Mouse (Mus musculus): ENCODE measurements around the gene Litaf.

Litaf gene

GRCm38 (mm10) chr16:11066029-11066832, at the start of gene Litaf:
Litaf (minus strand) TSS chr16:11066157.
- DNase-seq (ENCODE audit: low spot score in 2 of 2) = peak; percentile 87 to 96

GRCm38 (mm10) chr16:11109198-11109740, 43.3 kb upstream of the Litaf start:
- DNase-seq (ENCODE audit: low spot score in 2 of 2) = no peak

- no peak for DNase-seq (ENCODE audit: low spot score in 2 of 2)
Measured at GRCm38 (mm10) chr16:11104905-11105304, 38.9 kb upstream of the Litaf start.

- DNase-seq (ENCODE audit: low spot score in 2 of 2) = no peak
Measured at GRCm38 (mm10) chr16:11097301-11097700, 31.3 kb upstream of the Litaf start.

- DNase-seq (ENCODE audit: low spot score in 2 of 2) = no peak
Measured at GRCm38 (mm10) chr16:11093717-11094386, 27.9 kb upstream of the Litaf start.

GRCm38 (mm10) chr16:11092523-11092922, 26.6 kb upstream of the Litaf start:
- DNase-seq (ENCODE audit: low spot score in 2 of 2) = no peak

GRCm38 (mm10) chr16:11092061-11092460, 26.1 kb upstream of the Litaf start:
- no peak for DNase-seq (ENCODE audit: low spot score in 2 of 2)

GRCm38 (mm10) chr16:11090836-11091570, 25.0 kb upstream of the Litaf start:
- DNase-seq (ENCODE audit: low spot score in 2 of 2) = no peak

GRCm38 (mm10) chr16:11086856-11087588, 21.1 kb upstream of the Litaf start:
- no peak for DNase-seq (ENCODE audit: low spot score in 2 of 2)

GRCm38 (mm10) chr16:11086299-11086698, 20.3 kb upstream of the Litaf start:
- no peak for DNase-seq (ENCODE audit: low spot score in 2 of 2)

- DNase-seq (ENCODE audit: low spot score in 2 of 2) = no peak
Measured at GRCm38 (mm10) chr16:11084181-11084580, 18.2 kb upstream of the Litaf start.

GRCm38 (mm10) chr16:11078216-11078869, 12.4 kb upstream of the Litaf start:
- DNase-seq (ENCODE audit: low spot score in 2 of 2) = no peak

- no peak for DNase-seq (ENCODE audit: low spot score in 2 of 2)
Measured at GRCm38 (mm10) chr16:11077601-11078201, 11.7 kb upstream of the Litaf start.

- no peak for DNase-seq (ENCODE audit: low spot score in 2 of 2)
Measured at GRCm38 (mm10) chr16:11073060-11073459, 7.1 kb upstream of the Litaf start.

GRCm38 (mm10) chr16:11072454-11072853, 6.5 kb upstream of the Litaf start:
- no peak for DNase-seq (ENCODE audit: low spot score in 2 of 2)

GRCm38 (mm10) chr16:11071887-11072286, 5.9 kb upstream of the Litaf start:
- DNase-seq (ENCODE audit: low spot score in 2 of 2) = no peak

- DNase-seq (ENCODE audit: low spot score in 2 of 2) = no peak
Measured at GRCm38 (mm10) chr16:11071176-11071575, 5.2 kb upstream of the Litaf start.

- DNase-seq (ENCODE audit: low spot score in 2 of 2) = no peak
Measured at GRCm38 (mm10) chr16:11069710-11070420, 3.9 kb upstream of the Litaf start.

- DNase-seq (ENCODE audit: low spot score in 2 of 2) = no peak
Measured at GRCm38 (mm10) chr16:11069271-11069670, 3.3 kb upstream of the Litaf start.

GRCm38 (mm10) chr16:11068666-11069065, 2.7 kb upstream of the Litaf start:
- no peak for DNase-seq (ENCODE audit: low spot score in 2 of 2)

All from urinary bladder, adult 18-20 months (tissue).